Mouse (Mus musculus): ENCODE results near the gene Cntnap2.

DNA sequence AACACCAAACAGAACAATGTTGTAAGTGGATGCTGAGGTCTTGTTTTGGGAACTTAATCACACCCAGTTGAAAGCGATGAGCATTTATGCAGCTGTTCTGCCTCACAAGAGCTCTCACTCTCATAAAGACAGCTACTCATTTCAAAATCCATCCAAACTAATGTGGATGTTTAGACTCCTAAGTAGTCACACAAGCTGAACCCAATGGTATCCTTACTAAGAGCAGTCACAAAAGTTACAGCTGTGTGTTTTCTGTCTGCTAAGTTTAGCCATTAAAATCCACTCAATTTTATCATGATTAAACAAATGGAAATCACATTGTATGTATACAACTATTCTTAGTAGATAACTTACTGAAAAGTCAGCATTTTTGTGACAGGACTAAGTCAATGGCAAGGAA, 1173.7 kb downstream of the Cntnap2 start:
- TF ChIP-seq TBP (conservative IDR thresholded peaks at IDR 0.05; ENCODE audit: low read depth, low read length) (no peak), POLR2A (IDR thresholded peaks at IDR 0.05; ENCODE audit: low read depth, low read length) (no peak), CTCF (conservative IDR thresholded peaks at IDR 0.05 in 1 of 2, IDR thresholded peaks at IDR 0.05 in 1 of 2; ENCODE audit: low read depth in 2 of 2, low read length in 2 of 2) (no peak)
